Mouse (Mus musculus): ENCODE data around the gene Map2k7. TPM values are rescaled to one million over a fixed set of nuclear protein-coding genes. Genes with fewer than 3 reads are reported as not detected.
"Not testable (repeated sequence)": the region's sequence is repeated elsewhere in the genome, so short reads cannot be mapped to it uniquely, and the experiment has no call there.

Gene Map2k7
- total RNA-seq, 2 experiments from 2014 or later = 80.9 to 90.4 TPM

- DNase-seq (ENCODE audit: low spot score) = no peak
Observed at GRCm38 (mm10) chr8:4226323-4226722, 12.2 kb upstream of the Map2k7 start.

GRCm38 (mm10) chr8:4226739-4227347 lies 11.7 kb upstream of the Map2k7 start, which contains the start of gene Lrrc8e:
Gene Lrrc8e, plus strand, starts transcription at chr8:4226827.
- no peak for DNase-seq (ENCODE audit: low spot score)

GRCm38 (mm10) chr8:4227919-4228318 lies 10.6 kb upstream of the Map2k7 start:
- no peak for DNase-seq (ENCODE audit: low spot score)

DNA sequence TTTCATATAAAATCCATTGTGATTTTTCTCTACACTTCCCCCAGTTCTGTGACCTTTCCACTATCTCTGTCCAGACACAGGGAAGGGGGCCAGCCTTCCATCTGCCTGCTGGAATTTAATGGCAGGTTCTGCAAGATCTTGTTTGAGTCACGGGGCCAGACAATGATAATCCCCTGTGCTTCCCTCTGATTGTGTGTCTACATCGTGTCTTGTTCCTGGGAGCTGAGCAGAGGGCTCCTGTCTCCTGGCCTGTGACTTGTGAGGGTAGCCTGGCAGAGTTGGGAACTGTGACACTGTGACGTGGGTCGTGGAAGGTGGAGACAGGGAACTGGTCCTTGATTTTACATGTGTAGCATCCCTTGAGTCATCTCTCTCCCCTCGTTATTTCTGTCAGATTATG lies 8.8 kb upstream of the Map2k7 start:
- no peak for DNase-seq (ENCODE audit: low spot score)

- DNase-seq (ENCODE audit: low spot score) = no peak
Observed at GRCm38 (mm10) chr8:4230612-4231351, 7.8 kb upstream of the Map2k7 start.

GRCm38 (mm10) chr8:4237814-4238433 lies 616 bp upstream of the Map2k7 start:
- peak; percentile 38 for DNase-seq (ENCODE audit: low spot score)

- DNase-seq (ENCODE audit: low spot score) = no peak
Observed at GRCm38 (mm10) chr8:4239193-4239890, 802 bp downstream of the Map2k7 start.

DNA sequence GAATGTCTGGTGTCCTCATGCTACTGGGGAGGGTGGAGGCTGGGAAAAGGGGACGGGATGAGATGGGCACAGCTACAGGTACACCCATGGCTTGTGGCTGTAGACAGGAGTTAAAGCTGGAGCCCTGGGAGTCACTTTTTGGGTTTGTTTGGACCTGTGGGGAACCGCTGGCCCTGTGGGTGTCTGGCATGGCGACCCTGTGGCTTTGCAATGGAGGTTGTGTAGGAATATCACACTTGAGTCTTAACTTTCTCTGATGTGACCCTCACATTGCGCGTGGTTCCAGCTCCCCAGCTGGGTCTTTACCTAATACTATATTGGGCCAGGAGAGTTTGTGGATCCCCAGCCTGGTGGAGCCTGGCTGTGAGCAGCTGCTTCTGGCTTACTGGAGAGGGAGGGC lies 6.5 kb downstream of the Map2k7 start:
- no peak for DNase-seq (ENCODE audit: low spot score)

DNA sequence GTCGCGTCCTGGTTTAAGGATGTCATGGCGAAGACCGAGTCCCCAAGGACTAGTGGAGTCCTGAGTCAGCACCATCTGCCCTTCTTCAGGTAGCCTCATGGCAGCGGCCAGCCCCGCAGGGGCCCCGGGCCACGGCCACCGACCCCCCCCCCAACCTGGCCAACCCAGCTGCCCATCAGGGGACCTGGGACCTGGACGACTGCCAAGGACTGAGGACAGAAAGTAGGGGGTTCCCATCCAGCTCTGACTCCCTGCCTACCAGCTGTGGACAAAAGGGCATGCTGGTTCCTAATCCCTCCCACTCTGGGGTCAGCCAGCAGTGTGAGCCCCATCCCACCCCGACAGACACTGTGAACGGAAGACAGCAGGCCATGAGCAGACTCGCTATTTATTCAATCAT lies 7.2 kb downstream of the Map2k7 start:
- no peak for DNase-seq (ENCODE audit: low spot score)

GRCm38 (mm10) chr8:4247241-4247640 lies 8.7 kb downstream of the Map2k7 start:
- no peak for DNase-seq (ENCODE audit: low spot score)

- no peak for DNase-seq (ENCODE audit: low spot score)
Observed at GRCm38 (mm10) chr8:4247951-4248540, 9.5 kb downstream of the Map2k7 start, which contains the start of gene Tgfbr3l. Gene Tgfbr3l, plus strand, starts transcription at chr8:4248214.

DNA sequence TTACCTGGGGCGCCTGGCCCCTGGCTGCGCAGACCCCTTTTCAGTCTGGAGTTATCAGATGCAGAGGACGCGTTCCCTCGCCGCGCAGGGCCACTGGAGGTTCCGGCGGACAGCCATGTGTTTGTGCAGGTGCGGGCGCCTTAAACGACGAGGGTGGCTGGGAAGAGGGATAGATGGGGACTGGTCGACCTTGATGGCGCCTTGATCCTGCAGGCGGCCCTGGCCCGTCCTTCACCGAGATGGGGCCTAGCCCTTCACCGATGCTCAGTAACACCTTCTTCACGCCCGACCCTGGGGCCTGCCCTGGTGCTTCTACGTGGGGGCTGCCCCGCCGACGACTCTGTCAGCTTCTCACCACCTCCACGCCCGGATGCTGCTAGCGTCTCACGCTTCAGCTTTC lies 10.7 kb downstream of the Map2k7 start:
- no peak for DNase-seq (ENCODE audit: low spot score)

DNA sequence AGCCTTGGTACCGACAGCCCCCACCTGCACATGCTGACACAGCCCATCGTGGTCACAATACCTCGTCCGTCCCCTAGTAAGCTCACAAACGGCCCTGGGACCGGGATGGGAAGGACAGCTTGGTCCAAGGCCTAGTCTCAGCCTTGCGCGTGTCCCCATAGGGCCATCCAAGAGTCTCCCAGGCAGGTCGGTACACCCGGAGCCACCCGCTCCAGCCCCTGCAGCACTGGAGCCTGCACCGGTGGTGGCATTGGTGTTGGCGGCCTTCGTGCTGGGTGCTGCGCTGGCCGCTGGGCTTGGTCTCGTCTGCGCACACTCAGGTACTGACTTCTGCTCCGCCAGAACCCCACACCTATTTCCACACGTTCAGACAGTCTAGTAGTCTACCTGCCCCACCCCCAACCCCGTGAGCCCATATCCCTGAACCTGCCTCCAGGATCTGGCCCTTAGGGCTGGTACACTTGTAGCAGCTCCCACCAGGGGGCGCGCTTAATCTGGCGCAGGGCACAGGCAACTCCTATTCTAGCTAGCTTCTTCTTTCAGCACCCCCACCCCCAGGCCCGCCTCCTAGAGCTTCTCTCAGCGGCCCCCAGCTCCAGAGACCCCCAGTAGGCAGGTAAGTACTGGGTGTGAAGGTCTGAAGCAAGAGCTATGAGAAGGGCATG lies 11.9 kb downstream of the Map2k7 start:
- peak; percentile 78 for DNase-seq (ENCODE audit: low spot score)

- no peak for DNase-seq (ENCODE audit: low spot score)
Observed at GRCm38 (mm10) chr8:4252116-4252760, 13.7 kb downstream of the Map2k7 start.

DNA sequence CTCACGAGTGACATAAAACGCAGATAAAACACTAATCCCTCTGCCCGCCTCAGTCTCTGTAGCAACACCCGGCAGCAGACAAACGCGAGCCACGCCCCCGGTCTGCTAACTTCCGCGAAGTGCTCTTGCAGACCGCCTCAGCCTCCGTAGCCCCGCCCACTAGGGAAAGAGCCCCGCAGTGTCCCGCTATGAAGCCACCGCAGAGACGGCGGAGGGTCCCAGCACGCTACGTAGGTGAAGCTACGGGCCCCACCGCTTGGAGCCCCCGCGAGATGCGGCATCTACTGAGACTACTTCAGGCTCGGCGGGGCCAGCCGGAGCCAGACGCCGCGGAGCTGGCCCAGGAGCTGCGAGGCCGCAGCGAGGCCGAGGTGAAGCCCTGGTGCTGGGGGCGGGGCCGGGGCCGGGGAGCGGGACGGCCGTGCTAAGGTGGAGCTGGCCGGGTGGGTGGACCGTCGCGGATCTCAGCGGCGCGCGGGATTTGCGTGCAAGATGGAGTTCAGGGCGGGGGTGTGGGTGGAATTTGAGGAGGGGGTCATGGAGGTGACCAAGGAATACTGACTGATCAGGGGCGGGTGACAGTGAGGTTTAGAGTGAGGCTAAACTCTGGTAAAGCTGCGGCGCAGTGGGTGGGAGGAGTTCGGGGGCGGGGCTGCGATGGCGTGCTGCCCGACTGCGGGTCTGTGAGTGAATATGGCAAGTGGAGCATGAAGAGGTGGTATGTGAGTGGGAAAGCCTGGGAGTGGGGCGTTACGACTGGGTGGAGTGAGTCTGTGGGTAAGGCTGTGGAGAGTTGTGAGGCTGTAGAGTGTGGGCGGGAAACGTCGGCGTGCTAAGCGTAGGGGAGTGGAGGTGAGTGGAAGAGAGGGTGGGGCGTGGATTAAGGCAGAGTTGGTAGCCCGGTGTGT lies 14.6 kb downstream of the Map2k7 start, which contains the start of gene Snapc2:
Snapc2 (plus strand) TSS at position 147 of the 908 bp plus-strand sequence.
- peak; percentile 95 for DNase-seq (ENCODE audit: low spot score)

DNA sequence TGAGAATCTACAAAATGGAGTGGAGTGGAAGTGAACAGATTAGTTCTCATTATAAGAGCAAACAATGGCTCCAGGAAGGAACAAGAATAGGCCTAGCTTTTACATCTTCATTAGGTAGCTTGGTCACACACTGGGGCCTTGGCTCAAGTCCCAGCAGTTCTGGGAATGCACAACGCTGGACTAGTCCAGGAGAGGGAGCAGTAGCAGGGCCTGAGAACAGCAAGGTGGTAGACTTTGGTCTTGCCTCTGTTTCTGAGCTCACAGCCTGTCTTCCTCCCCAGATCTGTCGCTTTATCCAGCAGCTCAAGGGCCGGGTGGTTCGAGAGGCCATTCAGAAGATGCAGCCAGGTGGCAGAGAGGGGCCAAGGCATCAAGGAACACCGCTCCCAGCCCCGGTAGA lies 15.5 kb downstream of the Map2k7 start:
- DNase-seq (ENCODE audit: low spot score) = no peak

DNA sequence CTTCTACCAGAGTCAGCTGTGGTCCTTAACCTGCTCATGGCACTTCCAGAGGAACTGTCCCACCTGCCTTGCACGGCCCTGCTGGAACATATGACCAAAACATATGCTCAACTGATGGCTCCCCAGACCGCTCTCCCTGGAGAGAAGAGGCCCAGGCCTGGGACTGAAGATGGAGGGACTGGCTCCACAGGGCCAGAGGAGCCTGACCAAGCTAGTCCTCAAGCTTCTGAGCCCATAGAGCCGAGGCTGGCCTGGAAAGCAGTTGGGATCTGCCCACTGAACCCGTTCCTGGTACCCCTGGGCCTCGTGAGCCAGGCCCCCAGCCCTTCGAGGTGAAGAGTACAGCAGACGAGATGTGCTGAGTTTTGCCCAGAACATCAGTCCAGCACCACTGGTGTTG lies 16.9 kb downstream of the Map2k7 start:
- not testable (repeated sequence) for DNase-seq (ENCODE audit: low spot score)

DNA sequence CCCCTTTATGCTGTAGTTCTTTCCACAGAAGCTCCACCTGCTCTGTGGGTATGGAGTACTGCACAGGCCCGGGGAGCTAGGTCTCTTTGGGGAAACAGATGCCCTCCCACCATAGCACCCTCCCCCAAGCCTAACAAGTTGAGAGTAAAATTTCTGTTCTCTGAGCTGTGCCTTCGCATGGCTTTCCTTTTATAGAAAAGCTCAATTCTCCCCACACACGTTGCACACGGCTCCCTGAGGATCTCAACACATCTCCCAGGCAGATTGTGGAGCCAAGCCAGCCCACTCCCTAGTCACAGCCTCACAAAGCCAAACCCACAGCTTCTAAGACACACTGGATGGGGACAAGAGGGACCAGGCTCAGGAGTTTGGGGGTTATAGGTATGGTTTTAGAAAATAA lies 18.4 kb downstream of the Map2k7 start:
- no peak for DNase-seq (ENCODE audit: low spot score)

DNA sequence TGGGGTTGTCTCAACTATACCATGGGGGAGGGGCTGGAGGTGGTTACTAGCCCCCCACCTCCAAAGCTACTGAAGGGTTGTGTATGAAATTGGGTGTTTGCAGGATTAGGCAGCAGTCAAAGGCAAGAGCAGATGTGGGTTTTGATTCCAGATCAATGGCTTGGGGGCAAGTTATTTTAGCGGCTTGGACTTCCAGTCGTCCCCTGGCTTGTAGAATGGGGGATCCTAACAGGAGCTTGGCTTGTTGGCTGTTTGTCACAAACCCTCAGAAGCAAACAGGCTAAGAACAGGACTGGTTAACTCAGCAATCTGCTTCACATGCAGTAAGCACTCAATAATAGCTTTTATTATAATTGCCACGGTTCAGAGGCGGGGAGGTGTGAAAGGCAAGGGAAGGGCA lies 18.8 kb downstream of the Map2k7 start:
- DNase-seq (ENCODE audit: low spot score) = no peak

All from gastrocnemius, adult 18-20 months (tissue).